Mouse (Mus musculus): Measurements from ENCODE around the gene Cryba4. TPM values are rescaled to one million over a fixed set of nuclear protein-coding genes. Genes with fewer than 3 reads are reported as not detected.

The Cryba4 gene
- polyA plus RNA-seq (2021; fragmentation: Nextera tagmentation) = 4.2 and 5.5 TPM in 2 replicates
- long read RNA-seq, experiment 1, partial matches to known transcripts = 0 of 2 reads
- long read RNA-seq, experiment 1, other reads (novel, unspliced or antisense) = 0 of 2 reads
- long read RNA-seq, experiment 2, partial matches to known transcripts = 0 of 2 reads
- long read RNA-seq, experiment 2, other reads (novel, unspliced or antisense) = 0 of 2 reads

GRCm38 (mm10) chr5:112252400-112252799 is at the start of gene Cryba4:
Gene Cryba4 (minus strand): TSS chr5:112252518.

GRCm38 (mm10) chr5:112276267-112276873 is 24.1 kb upstream of the Cryba4 start, which contains the start of gene Tpst2:
Gene Tpst2 (plus strand): TSS chr5:112276691.

GRCm38 (mm10) chr5:112255426-112255825 is 3.1 kb upstream of the Cryba4 start, which contains the start of gene Crybb1:
Gene Crybb1 (plus strand): TSS chr5:112255815.

Other genes starting within 250 kb of the Cryba4 start
- gene Crybb1, start 3.3 kb upstream of the Cryba4 start, polyA plus RNA-seq (2021; fragmentation: Nextera tagmentation) = 12.4 and 14.7 TPM in 2 replicates
- gene Tpst2, start 24.2 kb upstream of the Cryba4 start, polyA plus RNA-seq (2021; fragmentation: Nextera tagmentation) = 54.3 and 63.0 TPM in 2 replicates
- 17.1 and 18.7 TPM in 2 replicates for gene Tfip11, start 73.8 kb upstream of the Cryba4 start, polyA plus RNA-seq (2021; fragmentation: Nextera tagmentation)
- gene Srrd, start 90.5 kb upstream of the Cryba4 start, polyA plus RNA-seq (2021; fragmentation: Nextera tagmentation) = 5.6 and 41.5 TPM in 2 replicates
- 9.6 and 13.0 TPM in 2 replicates for gene Hps4, start 90.6 kb upstream of the Cryba4 start, polyA plus RNA-seq (2021; fragmentation: Nextera tagmentation)
- gene Gm6583, start 103.5 kb upstream of the Cryba4 start, polyA plus RNA-seq (2021; fragmentation: Nextera tagmentation) = not detected in 2 replicates
- gene Asphd2, start 142.3 kb upstream of the Cryba4 start, polyA plus RNA-seq (2021; fragmentation: Nextera tagmentation) = 47.1 and 92.3 TPM in 2 replicates
- gene Gm6588, start 196.9 kb upstream of the Cryba4 start, polyA plus RNA-seq (2021; fragmentation: Nextera tagmentation) = not detected in 2 replicates

Data from left cerebral cortex, adult 6 months (tissue).